Mouse (Mus musculus): ENCODE results near the gene Mbd4. TPM values are rescaled to one million over a fixed set of nuclear protein-coding genes. Genes with fewer than 3 reads are reported as not detected.

The Mbd4 gene
- total and polyA plus RNA-seq, 3 experiments: 6.4 to 10.1 TPM; not detected in 1

DNA sequence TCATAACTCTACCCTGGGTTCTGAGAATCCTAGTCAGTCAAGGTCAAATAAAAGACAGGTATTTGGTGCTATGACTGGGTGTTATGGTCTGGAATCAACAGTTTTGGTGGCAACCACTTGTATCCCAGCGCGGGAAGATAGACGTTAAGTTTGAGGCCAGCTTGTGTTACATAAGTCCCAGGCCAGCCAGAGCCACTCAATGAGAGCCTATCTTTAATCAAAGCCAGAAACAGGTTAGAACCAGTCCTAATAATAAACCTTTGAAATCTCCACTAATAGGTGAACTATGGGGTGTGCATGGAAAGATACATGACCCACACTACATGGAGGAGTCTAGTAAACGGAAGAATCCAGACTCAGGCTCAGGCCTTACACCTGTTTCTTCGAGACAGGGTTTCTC is 14.4 kb downstream of the Mbd4 start:
- H3K27me3 ChIP-seq (ENCODE audit: control insufficient read depth in 1 of 2, insufficient read depth in 2 of 2, low read length in 2 of 2): no peaks in the 10 kb centered on the region
- no peak overlapping the region for H3K4me3 ChIP-seq (ENCODE audit: control insufficient read depth in 1 of 2, insufficient read depth in 1 of 2, low read depth in 2 of 2, low read length in 2 of 2)
- H3K36me3 ChIP-seq (ENCODE audit: control insufficient read depth in 1 of 2, insufficient read depth in 2 of 2, low read length in 2 of 2): 0 out of 4 replicates have a peak, but pooled peaks cover 0 to 1% of the 10 kb centered on the region in 2 experiments
- no peak for TF ChIP-seq MAX (IDR thresholded peaks at IDR 0.05; ENCODE audit: low read length)
- no peak for TF ChIP-seq ZKSCAN1 (IDR thresholded peaks at IDR 0.05; ENCODE audit: low read depth, low read length)
- TF ChIP-seq MAFK (IDR thresholded peaks at IDR 0.05; ENCODE audit: borderline replicate concordance, low read depth, low read length): no peak
- no peak for TF ChIP-seq USF1 (IDR thresholded peaks at IDR 0.05; ENCODE audit: low read depth, low read length)
- no peak for TF ChIP-seq SIN3A (IDR thresholded peaks at IDR 0.05; ENCODE audit: low read length)
- TF ChIP-seq MYC (IDR thresholded peaks at IDR 0.05; ENCODE audit: low read depth, low read length): no peak
- no peak for TF ChIP-seq GABPA (IDR thresholded peaks at IDR 0.05; ENCODE audit: low read depth, low read length)
- TF ChIP-seq KAT2A (conservative IDR thresholded peaks at IDR 0.05; ENCODE audit: low read depth, low read length): no peak
- TF ChIP-seq EP300 (IDR thresholded peaks at IDR 0.05; ENCODE audit: low read depth in 1 of 2, low read length in 2 of 2): no peak
- no peak for TF ChIP-seq TAL1 (IDR thresholded peaks at IDR 0.05; ENCODE audit: low read length)
- no peak for TF ChIP-seq ETS1 (IDR thresholded peaks at IDR 0.05; ENCODE audit: low read depth, low read length)
- no peak for TF ChIP-seq USF2 (IDR thresholded peaks at IDR 0.05; ENCODE audit: borderline replicate concordance in 1 of 2, insufficient read depth in 1 of 2, low read depth in 1 of 2, low read length in 2 of 2)
- no peak for TF ChIP-seq MEF2A (IDR thresholded peaks at IDR 0.05; ENCODE audit: extremely low read depth, insufficient replicate concordance, low read depth, low read length, poor library complexity, severe bottlenecking)
- H3K9ac ChIP-seq (ENCODE audit: control insufficient read depth, low read depth, low read length, poor library complexity, severe bottlenecking): no peak overlapping the region
- H3K79me2 ChIP-seq (ENCODE audit: control insufficient read depth, insufficient read depth, low read length, poor library complexity): no peaks in the 10 kb centered on the region
- H3K27ac ChIP-seq (ENCODE audit: control insufficient read depth, low read depth, low read length): no peak overlapping the region
- H3K9me3 ChIP-seq (replicated peaks; ENCODE audit: insufficient read depth, low read length): no peaks in the 10 kb centered on the region
- no peak for DNase-seq (ENCODE audit: low read depth, low spot score)
- H3K4me1 ChIP-seq (ENCODE audit: control insufficient read depth in 1 of 2, insufficient read depth in 2 of 2, low read length in 2 of 2): no peaks in the 10 kb centered on the region

DNA sequence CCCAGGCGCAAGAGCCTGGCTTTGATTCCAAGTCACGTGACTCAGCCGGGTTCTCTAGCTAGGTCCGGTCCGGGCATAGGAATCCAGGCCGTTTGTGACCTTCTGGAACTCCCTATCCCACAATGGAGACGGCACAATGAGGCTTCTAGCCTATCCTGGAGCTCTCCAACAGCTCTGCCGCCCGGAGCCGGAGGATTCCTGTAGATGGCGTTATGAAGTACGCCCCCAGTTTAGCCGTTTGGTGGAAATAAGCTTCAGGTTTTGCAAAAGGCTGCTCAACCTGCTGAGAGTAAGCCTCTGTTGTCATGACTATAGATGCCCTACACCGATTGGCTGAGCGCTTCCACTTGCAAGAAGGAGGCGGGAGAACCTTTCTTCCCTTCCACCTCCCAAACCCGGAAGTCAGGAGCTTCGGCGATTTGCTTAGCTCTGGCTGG is 15.0 kb downstream of the Mbd4 start, which contains the start of gene Efcab12:
Gene Efcab12, minus strand, starts transcription at position 252 of the 437 bp plus-strand sequence.
- Histone ChIP-seq H3K9ac (ENCODE audit: control insufficient read depth, low read depth, low read length, poor library complexity, severe bottlenecking) (no peak within 1 kb of the TSS), H3K36me3 (ENCODE audit: control insufficient read depth in 1 of 2, insufficient read depth in 2 of 2, low read length in 2 of 2) (no peaks in the 10 kb centered on the region), H3K79me2 (ENCODE audit: control insufficient read depth, insufficient read depth, low read length, poor library complexity) (no peaks in the 10 kb centered on the region), H3K27me3 (ENCODE audit: control insufficient read depth in 1 of 2, insufficient read depth in 2 of 2, low read length in 2 of 2) (no peaks in the 10 kb centered on the region), H3K9me3 (replicated peaks; ENCODE audit: insufficient read depth, low read length) (no peaks in the 10 kb centered on the region), H3K4me3 (ENCODE audit: control insufficient read depth in 1 of 2, insufficient read depth in 1 of 2, low read depth in 2 of 2, low read length in 2 of 2) (no peak within 1 kb of the TSS), H3K4me1 (ENCODE audit: control insufficient read depth in 1 of 2, insufficient read depth in 2 of 2, low read length in 2 of 2) (no peaks in the 10 kb centered on the region), H3K27ac (ENCODE audit: control insufficient read depth, low read depth, low read length) (no peak within 1 kb of the TSS)
- no peak for TF ChIP-seq SMC3 (IDR thresholded peaks at IDR 0.05; ENCODE audit: low read depth, low read length)
- no peak for TF ChIP-seq CHD1 (IDR thresholded peaks at IDR 0.05; ENCODE audit: low read depth, low read length)
- no peak for TF ChIP-seq MEF2A (IDR thresholded peaks at IDR 0.05; ENCODE audit: extremely low read depth, insufficient replicate concordance, low read depth, low read length, poor library complexity, severe bottlenecking)
- TF ChIP-seq RAD21 (IDR thresholded peaks at IDR 0.05; ENCODE audit: low read depth, low read length): no peak
- TF ChIP-seq MYC (IDR thresholded peaks at IDR 0.05; ENCODE audit: low read depth, low read length): no peak
- no peak for TF ChIP-seq POLR2A (IDR thresholded peaks at IDR 0.05; ENCODE audit: control insufficient read depth in 1 of 2, insufficient read depth in 1 of 2, low read depth in 1 of 2, low read length in 2 of 2, poor library complexity in 1 of 2)
- TF ChIP-seq NRF1 (IDR thresholded peaks at IDR 0.05; ENCODE audit: insufficient read depth, low read depth, low read length, poor library complexity, severe bottlenecking): no peak
- no peak for DNase-seq (ENCODE audit: low read depth, low spot score)
